Mouse (Mus musculus): ENCODE measurements around the gene Dnajc21.

DNA sequence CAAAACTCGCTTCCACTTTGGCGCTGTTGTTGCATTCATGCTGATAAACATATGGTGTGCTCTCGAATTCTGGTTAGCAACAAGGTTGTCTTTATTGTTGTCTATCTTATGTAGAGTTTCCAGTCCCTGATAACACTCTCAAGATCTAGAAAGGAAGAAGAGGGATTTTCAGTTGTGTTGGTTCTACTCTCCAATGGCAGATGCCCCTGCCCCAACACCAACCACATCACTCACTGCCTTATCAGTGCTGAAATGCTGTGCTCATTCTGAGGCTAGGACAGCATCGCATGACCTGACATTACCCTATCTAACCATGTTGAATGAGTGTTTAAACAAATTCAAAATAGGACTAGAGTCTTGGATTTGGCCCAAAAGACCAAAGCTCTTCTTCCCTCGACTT lies 29.7 kb upstream of the Dnajc21 start:
- TF ChIP-seq CTCF (IDR thresholded peaks at IDR 0.05; ENCODE audit: control insufficient read depth, insufficient read depth, insufficient read length) (no peak), MAX (IDR thresholded peaks at IDR 0.05) (no peak), USF1 (IDR thresholded peaks at IDR 0.05; ENCODE audit: low read depth) (no peak), CEBPB (IDR thresholded peaks at IDR 0.05; ENCODE audit: low read depth) (no peak)
